Mouse (Mus musculus) T-helper 17 cell (primary cell): Measurements from ENCODE around the gene Prdm8.

ENCODE experiments used
- in situ Hi-C, 2 experiments: fragments of 300-600 bp; cut with MboI, MseI; formaldehyde crosslinking; loops; 1 replicate in 1 of 2; 2 replicates in 1 of 2; pipeline ENCODE4 v1.15.1; 2025; ENCODE audit warnings: high pct_unique_total_duplicates in 2 of 2

Prdm8 gene

DNA sequence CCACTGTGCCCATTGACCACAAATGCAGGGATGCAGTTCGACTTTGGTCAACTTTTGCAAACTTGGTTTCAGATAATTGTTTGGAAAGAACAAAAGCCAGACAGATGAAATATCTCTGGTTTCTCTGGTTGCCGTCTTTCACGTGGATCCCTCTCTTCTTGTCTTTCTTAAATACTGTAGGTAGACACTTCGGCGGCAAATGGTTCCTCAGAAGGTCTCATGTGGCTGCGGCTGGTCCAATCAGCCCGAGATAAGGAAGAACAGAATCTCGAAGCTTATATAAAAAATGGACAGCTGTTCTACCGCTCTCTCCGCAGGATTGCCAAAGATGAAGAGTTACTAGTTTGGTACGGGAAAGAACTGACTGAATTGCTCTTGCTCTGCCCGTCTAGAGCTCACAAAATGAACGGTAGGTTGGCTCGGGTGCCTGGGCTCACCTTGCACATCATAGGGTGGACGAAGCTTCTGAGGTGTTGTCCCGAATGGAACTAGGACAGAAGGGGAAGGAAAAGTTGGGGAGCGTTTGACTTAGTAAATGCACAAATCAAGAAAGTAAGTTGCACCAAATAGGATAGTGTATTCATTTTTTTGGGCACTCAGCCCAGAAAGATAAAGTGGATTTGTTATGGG lies 17.4 kb downstream of the Prdm8 start:
- in situ Hi-C loops = no loop called here

DNA sequence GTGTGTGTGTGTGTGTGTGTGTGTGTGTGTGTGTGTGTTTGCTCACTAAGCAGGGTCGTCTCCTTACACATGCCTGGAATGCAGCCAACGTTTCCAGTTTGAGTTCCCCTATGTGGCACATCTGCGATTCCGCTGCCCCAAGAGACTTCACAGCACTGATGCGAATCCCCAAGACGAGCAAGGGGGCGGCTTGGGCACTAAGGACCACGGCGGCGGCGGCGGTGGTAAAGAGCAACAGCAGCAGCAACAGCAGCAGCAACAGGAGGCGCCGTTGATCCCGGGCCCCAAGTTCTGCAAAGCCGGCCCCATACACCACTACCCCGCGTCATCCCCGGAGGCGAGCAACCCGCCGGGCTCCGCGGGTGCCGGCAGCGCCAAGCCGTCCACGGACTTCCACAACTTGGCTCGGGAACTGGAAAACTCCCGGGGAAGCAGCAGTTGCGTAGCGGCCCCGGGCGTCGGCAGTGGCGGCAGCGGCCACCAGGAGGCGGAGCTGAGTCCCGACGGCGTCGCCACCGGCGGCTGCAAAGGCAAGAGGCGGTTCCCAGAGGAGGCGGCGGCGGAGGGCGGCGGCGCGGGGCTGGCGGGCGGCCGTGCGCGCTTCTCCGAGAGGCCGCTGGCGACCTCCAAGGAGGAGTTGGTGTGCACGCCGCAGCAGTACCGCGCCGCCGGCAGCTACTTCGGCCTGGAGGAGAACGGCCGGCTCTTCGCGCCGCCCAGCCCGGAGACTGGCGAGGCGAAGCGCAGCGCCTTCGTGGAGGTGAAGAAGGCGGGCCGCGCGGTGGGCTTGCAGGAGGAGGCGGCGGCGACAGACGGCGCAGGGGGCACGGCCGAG lies 18.2 kb downstream of the Prdm8 start:
- in situ Hi-C loops = no loop called here

DNA sequence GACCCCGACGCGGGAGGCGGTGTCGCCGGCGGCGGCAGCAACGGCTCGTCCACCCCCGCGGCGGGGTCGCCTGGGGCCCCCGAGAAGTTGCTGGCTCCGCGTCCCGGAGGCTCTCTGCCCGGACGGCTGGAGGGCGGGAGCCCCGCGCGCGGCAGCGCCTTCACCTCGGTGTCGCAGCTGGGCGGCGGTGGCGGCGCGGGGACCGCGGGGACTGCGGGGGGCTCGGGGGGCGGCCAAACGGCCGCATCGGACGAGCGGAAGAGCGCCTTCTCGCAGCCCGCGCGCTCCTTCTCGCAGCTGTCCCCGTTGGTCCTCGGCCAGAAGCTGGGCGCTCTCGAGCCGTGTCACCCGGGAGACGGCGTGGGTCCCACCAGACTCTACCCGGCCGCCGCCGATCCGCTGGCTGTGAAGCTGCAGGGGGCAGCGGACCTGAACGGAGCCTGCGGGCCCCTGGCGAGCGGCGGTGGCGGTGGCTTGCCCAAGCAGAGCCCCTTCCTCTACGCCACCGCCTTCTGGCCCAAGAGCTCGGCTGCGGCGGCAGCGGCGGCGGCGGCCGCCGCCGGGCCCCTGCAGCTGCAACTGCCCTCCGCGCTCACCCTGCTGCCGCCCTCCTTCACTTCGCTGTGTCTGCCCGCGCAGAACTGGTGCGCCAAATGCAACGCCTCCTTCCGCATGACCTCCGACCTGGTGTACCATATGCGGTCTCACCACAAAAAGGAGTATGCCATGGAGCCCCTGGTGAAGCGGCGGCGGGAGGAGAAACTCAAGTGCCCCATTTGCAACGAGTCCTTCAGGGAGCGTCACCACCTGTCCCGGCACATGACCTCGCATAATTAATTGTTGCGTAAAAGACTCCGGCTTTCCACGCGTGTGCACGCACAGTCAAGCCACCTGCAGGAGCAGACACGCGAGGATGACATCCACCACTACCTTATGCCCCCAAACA lies 19.1 kb downstream of the Prdm8 start:
- in situ Hi-C loops = no loop called here

DNA sequence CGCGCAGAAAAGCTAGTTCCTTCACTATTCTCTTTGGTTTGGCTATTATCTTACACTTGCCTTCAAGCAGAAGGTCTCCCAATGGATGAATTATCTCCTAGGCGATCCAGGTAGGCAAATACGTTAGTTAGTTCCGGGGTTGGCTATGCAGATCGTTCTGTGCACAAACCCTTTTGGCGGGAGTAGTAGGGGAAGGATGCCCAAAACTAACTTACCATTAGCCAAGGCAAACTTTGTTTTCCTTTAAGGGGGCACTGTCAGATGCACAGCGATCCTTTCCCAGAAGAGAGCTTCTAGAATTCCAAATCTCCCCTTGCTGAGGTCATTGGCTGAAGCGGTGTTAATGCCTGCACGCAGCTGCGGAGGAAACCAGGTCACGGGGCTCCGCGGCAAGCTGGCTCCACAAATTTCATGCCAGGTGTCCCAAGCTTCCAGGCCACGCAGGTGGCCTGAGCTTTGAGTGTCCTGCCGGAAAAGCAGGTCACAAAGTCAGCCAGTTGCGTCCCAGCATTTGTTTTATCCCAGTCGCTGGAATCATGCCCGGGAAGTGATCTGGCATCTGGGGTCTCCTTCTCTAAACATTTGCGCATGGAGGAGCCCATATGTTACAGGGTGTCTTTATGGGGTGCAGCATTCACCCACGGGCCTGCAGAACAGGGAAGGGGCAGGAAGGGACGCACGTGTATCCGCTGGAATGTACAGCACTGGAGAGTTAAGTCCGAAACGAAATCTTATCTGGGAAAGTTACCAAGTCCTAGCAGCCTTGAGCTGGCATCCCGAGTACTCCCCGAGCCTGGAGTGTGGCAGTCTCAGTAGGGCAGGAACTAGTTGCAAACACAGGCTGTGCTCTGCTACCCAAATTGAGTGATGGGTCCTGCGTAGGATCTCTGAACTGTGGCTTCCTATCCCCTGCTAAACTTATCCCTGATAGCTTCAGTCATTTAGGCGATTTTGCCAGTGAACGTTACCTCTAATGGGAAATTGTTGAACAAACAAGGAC lies 22.5 kb downstream of the Prdm8 start:
- in situ Hi-C loops = loop anchor here (5.0 kb wide), 2 partner anchors 138 to 1067 kb away; partner anchors contain the start of gene Cfap299 (in 1 of the 2)

DNA sequence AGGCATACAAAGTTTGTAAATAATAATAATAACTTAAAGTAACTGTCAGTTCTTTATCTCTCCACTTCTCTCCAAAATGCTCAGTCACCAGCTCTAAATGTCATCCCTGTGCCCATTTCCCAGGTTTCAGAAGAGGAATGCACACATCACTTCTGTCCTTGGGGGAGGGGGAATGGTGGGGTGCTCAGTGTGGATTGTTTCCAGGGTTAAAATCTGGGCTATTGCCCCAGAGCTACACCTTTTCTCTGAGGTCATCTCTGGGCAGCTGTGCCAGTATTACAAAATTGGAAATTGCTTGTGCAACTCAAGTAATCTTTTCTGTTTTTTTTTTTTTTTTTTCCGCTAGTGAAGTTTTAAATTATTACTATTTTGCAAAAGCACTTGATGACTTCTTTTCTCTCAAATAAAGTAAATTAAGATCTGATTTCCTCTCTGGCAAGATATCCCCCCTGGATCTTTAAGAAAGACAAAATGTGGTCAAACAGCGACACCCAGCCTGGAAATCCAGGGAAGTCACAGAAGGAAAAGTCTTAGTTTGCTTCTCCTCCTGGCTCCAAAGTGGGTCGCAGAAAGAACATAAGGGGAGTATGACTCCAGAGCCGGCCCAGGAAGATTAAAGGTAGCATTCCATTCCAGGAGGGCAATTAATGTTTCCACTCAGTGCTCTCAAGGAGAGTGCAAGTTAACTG lies 25.4 kb downstream of the Prdm8 start:
- in situ Hi-C loops = loop anchor here (5.0 kb wide), 2 partner anchors 135 to 1070 kb away; partner anchors contain the start of gene Cfap299 (in 1 of the 2)

DNA sequence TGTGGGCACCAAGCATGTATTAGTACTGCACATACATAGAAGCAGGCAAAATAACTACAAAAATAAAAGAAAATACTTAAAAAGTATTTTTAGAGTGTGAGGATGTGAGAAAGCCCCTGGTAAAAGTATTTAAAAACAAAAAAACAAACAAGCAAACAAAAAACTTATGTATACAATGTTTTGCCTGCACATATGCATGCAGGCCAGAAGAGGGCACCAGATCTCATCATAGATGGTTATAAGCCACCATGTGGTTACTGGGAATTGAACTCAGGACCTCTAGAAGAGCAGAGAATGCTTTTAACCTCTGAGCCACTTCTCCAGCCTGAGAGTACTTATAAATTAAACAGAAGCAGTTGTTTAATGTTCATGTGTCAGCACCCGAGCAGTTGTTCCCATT lies 28.0 kb downstream of the Prdm8 start:
- in situ Hi-C loops = loop anchor here (5.0 kb wide), 2 partner anchors 132 to 1073 kb away; partner anchors contain the start of gene Cfap299 (in 1 of the 2)

DNA sequence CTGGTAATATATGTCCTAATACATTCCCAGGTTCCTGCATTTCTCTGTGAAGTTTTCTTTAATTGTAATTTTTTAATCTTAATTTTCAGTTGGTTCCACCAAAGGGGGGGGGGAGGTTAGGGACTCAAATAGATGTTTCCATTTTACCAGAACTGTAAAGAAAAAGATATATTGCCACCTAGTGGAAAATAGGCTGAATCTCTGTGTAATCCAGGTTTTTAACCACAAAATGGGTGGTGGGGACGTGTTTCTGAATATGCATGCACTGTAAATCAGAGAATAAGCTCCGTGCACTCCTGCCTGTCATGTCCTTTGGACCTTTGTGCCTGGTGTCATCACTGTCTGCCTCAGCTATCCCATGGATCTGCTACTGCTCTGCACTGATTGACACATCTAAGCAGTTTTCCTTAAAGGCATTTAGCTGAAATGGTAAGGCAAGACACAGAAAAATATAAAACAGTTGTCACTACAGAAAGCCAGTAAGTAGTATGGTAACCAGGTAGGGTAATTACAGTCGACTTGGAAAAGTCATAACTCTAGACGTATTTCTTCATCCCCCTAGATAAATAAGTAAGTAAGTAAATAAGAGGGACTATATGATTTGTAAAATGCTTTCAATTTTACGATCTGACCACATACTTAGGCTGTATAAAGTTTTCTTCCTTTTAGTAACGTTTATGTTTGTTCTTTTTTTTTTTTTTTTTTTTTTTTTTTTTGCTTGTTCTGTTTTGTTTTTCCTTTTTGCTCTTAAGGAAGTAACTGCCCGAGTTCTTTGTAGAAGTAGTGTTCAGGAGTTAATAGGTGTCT lies 31.6 kb downstream of the Prdm8 start:
- in situ Hi-C loops = no loop called here

DNA sequence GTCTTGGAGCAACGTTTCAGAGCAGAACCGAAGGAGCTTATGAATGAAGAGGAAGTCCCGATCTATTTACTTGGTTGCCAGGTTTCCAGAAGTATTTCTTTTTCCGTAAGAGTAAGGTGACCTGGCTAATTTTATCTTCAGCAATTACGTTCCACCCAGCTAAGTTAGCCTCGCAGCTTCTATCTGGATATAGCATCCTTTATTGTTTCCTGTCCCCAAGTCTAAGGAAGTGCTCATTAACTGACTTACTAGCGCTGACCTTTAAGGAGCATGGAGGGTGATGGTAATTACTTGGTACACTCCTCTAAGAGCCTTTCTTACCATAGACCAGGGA lies 32.2 kb downstream of the Prdm8 start:
- in situ Hi-C loops = no loop called here

DNA sequence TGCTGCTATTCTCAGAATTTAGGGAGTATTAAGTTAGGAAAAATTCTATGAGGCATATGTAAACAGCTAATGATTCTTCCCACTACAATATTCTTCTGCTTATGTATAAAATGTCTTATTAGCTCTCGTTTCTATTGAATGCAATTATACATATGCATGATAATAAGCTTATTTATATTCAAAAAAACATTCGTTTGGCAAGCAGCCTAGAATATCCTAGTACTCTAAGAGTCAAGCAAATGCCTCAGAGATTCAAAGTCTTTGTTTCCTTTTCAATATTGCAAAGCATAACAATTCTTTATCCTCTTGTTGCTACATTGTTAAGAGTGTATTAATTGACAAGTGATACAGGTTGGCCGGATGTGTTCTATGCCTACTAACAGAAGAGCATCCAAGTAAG lies 34.6 kb downstream of the Prdm8 start:
- in situ Hi-C loops = no loop called here

DNA sequence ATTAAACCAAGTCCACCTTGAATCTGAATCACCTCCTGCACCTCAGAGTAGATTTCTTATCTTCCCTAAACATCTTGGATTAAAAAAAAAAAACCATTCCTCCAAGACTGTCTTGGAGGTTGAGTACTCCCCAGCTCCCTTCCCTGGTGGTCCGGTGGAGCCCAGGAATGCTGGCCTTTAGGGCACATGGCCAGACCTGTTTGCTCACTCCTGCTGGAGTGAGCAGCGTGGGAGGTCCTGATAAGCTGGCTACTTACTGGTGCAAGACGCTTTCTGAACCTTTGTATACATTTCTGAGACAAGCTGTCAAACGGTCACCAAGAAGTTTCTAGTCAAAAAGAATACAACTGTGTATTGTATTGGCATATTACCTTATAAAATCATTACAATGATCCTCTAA lies 36.0 kb downstream of the Prdm8 start:
- in situ Hi-C loops = no loop called here

DNA sequence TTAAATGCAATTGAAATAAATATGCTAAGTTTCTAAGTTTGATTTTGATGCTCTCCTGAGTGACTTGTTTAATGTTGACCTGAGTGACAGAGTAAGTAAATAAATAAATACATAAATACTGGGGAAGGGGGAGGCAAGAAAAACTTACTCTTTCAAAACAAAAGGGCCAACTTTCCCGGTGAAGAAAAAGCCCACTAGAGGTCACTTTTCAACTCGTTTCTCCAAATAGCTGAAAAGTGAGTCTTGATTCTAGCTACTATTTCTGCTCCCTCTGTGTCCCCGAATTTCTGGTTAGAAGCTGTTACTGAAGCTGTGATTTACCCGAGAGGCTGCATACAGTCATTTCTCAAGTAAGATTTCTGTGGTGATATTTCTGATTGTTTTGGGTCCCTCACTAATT lies 45.5 kb downstream of the Prdm8 start:
- in situ Hi-C loops = loop anchor here in 1 of 2 experiments (10.0 kb wide), 1 partner anchor 878 kb away; no protein-coding TSS in a partner anchor

DNA sequence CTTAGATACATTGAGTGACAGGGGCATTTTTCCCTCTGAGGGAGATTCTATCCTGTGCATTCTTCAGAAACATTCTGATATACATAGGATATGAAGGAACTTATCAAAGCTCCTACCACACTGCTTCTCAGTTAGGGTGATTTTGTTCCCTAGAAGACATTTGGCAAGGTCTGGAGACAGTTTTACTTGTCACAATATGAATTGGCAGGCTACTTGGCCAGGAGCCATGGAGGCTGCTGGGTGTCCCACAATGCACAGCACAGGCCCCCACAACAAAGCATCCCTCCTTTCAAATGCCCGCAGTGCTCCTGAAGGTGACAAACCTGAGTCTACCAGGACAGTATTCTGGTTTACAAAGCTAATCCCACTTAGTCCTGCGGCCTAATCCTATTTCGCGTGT lies 55.0 kb downstream of the Prdm8 start:
- in situ Hi-C loops = no loop called here

DNA sequence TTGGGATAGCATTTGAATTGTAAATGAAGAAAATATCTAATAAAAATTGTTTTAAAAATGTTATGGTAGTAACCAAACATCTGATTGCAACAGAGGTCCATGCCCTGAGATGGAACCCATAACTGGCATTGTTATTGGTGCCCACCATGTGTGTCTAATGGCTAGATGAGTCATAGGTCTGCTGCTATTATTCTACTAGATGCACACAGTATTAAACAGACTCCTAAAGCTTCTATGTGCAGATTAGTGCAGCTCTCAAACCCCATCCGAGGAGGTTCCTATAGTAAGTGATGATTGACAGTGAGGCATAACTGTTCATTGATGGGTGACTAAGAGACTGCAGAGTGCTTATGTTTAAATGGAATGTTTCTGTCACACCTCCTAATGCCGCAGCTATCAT lies 59.7 kb downstream of the Prdm8 start:
- in situ Hi-C loops = no loop called here

DNA sequence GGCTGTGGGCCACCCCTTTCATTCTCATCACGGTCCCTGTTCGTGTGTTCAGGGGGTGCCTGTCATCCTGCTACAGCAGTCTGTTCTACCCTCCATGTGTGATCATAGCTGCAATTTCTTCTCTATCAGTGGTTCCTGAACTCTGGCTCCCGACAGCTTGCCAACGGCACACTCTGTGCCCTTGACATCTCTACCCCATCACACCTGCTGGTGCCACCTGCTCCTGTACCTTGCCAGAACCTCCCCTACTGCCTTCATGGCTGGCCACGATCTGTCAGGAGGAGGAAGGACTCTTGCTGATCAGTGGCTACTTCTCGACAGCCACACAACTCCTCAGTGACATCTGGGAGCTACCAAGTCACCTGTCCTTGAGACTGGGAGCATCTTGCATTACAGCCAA lies 62.5 kb downstream of the Prdm8 start:
- in situ Hi-C loops = no loop called here

DNA sequence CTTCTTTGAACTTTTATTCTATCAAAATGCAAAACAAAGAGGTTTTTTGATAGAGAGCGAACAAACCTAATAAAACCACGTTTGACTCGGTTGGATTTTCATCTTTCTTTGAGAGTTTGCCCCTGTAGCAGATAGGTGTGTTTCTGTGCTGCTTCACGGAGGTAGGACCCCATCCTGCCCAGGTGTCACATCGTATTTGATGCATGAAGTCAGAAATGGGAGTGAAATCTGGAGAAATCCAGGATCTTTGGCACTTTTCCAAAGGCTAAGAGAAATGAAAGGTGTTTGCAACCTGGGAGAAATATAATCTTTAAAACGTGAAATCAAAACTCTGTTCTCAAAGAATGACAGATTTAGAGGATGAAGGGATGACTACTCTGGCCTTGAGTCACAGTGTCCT lies 71.5 kb downstream of the Prdm8 start:
- in situ Hi-C loops = no loop called here
